Mouse (Mus musculus): ENCODE data around the gene Olfr558.

DNA sequence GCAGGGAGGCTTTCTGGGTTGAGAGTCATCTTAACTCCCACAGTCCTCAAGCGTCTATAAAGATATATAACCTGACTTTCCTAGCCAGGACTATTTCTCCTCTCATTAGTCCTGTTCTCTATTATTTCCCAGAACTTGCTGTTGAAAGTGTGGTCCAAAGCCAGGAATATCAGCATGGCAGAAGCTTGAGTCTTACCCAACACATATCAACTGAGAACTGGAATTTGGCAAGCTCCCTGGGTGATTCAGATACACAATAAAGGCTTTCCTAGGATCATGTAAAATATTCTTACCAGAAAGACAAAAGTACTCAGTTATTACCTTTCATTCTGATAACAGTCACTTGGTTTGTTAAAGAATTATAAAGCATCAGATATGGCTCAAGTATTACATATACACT, 20.1 kb upstream of the Olfr558 start:
- no peak for TF ChIP-seq CTCF (IDR thresholded peaks at IDR 0.05; ENCODE audit: low read depth)
- TF ChIP-seq EP300 (IDR thresholded peaks at IDR 0.05; ENCODE audit: low read depth) = no peak
